Mouse (Mus musculus) kidney, adult 2 months (tissue): ENCODE measurements at regions not wholly inside any gene's neighbourhood (a gene's known extent, or its start where the extent isn't known, plus 50 kb on each side); places are given as distances from the start of the nearest gene placed in this dataset.
A peak's percentile ranks its signal among the peaks of the same experiment; 100 is the strongest.

Experiments used
- DNase-seq: peaks from one replicate; pipeline ENCODE4 v3.0.0; 2021
- H3K27ac ChIP-seq: fragments of 200-500 bp; 2 replicates; pipeline ENCODE4 v1.5.1; 2012; ENCODE audit warnings: low read depth, low read length, control low read depth, inconsistent platforms; ENCODE audit not compliant: insufficient read depth
- H3K27me3 ChIP-seq: fragments of 200-500 bp; replicated peaks from 2 replicates; pipeline ENCODE4 v1.6.1; 2012; ENCODE audit warnings: mild to moderate bottlenecking, moderate library complexity, low read length, inconsistent platforms; ENCODE audit not compliant: control insufficient read depth, insufficient read depth
- H3K36me3 ChIP-seq: fragments of 200-500 bp; 2 replicates; pipeline ENCODE4 v1.6.1; 2012; ENCODE audit warnings: mild to moderate bottlenecking, moderate library complexity, low read length, inconsistent platforms; ENCODE audit not compliant: control insufficient read depth, insufficient read depth
- H3K4me1 ChIP-seq: fragments of 200-500 bp; 2 replicates; pipeline ENCODE4 v1.6.1; 2011; ENCODE audit warnings: low read length; ENCODE audit not compliant: control insufficient read depth, insufficient read depth
- H3K4me3 ChIP-seq: fragments of 200-500 bp; 2 replicates; pipeline ENCODE4 v1.5.1; 2011; ENCODE audit warnings: mild to moderate bottlenecking, low read depth, low read length, control low read depth; ENCODE audit not compliant: insufficient read depth
- CTCF ChIP-seq: fragments of 200-500 bp; conservative IDR thresholded peaks from 2 replicates; pipeline ENCODE4 v1.5.1; 2011; ENCODE audit warnings: low read depth, mild to moderate bottlenecking, control low read depth, low read length, moderate library complexity, mixed read lengths; ENCODE audit not compliant: insufficient read depth, insufficient read length
- POLR2A ChIP-seq: fragments of 200-500 bp; IDR thresholded peaks from one replicate; pipeline ENCODE4 v1.6.1; 2011; ENCODE audit warnings: low read depth, low read length, control low read depth
- WGBS: fragments of 180-500 bp; shearing (Covaris S2); methylation state at CpG from one replicate; pipeline ENCODE4 v1.1.7; 2018; 5-methylcytosine and 5-hydroxymethylcytosine counted together

DNA sequence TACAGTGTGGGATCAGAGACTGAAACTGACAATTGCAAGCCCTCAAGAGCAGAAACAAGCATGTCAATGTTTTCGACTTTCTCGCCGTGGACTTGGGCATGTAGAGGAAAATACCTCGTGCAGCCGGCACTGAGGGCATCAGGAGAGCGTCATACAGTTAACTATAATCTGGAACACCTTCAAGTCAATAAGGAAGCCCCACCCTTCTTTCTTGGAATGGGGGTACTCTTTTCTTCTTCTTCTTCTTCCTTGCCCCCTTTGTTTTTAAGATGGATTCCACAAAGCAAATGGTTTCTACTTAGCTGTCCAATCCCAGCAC is 452.5 kb downstream of the Wdr11 start:
- no peak for TF ChIP-seq POLR2A
- no peak for TF ChIP-seq CTCF
- 89% methylated on average over 6 of the region's 6 CpGs for whole genome bisulfite sequencing

GRCm38 (mm10) chr7:130044581-130044980 is 452.9 kb downstream of the Wdr11 start:
- DNase-seq = no peak
- 77% methylated on average over 6 of the region's 6 CpGs for WGBS
- H3K27me3 ChIP-seq = no peaks in the 10 kb centered on the region
- H3K4me3 ChIP-seq = no peak overlapping the region
- H3K4me1 ChIP-seq = peaks cover 5% of the 10 kb centered on the region; the same call in 1 of the 2 replicates
- H3K27ac ChIP-seq = no peak overlapping the region
- TF ChIP-seq POLR2A (no peak), CTCF (no peak)
- H3K36me3 ChIP-seq = no peaks in the 10 kb centered on the region

More for the DNA sequence above, 452.5 kb downstream of the Wdr11 start:
- H3K4me1 ChIP-seq = peaks cover 5% of the 10 kb centered on the region; the same call in 1 of the 2 replicates
- DNase-seq = no peak
- no peak overlapping the region for H3K4me3 ChIP-seq
- H3K27ac ChIP-seq = no peak overlapping the region
- no peaks in the 10 kb centered on the region for H3K36me3 ChIP-seq
- H3K27me3 ChIP-seq = no peaks in the 10 kb centered on the region

GRCm38 (mm10) chr7:130046086-130046485 is 454.4 kb downstream of the Wdr11 start:
- DNase-seq = no peak
- Histone ChIP-seq H3K27me3 (no peaks in the 10 kb centered on the region), H3K36me3 (no peaks in the 10 kb centered on the region), H3K4me3 (no peak overlapping the region), H3K4me1 (peaks cover 5% of the 10 kb centered on the region; the same call in 1 of the 2 replicates), H3K27ac (no peak overlapping the region)
- WGBS = 84% methylated on average over 2 of the region's 2 CpGs
- no peak for TF ChIP-seq POLR2A

DNA sequence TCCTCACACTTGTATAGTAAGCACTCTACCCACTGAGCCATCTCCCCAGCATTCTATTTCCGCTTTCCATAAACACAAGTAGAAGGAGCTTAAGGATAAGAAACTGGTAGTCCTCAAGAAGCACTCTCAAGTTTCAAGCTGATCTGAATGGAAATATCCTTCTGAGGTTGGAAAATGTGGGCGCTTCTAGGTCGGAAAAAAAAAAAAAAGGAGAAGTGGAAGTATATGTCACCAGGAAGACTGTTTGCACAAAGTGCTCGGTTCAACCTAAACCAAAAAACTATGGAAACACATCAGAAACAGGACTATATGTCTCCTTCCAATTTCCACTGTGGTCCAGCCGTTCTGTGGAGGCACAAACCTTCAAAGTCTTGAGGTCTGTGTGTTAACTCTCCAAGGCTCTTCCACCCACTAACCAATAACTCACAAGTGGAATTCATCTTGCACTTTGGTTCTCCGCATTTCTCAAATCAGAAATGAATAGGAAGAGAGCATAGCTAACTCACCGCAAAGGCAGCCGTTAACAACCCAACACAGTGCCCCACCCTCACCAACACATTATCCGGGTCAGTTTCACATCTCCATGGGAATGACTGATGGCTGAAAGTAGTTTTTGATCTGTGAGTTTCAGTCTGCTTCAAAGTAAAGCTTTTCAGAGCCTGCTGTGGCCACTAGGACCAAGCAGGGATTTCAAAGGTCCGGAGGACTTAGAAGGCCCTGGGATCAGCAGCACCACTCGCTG is 455.8 kb downstream of the Wdr11 start:
- H3K36me3 ChIP-seq = no peaks in the 10 kb centered on the region
- no peaks in the 10 kb centered on the region for H3K27me3 ChIP-seq
- H3K4me1 ChIP-seq = peaks cover 5% of the 10 kb centered on the region; the same call in 1 of the 2 replicates
- TF ChIP-seq CTCF (no peak), POLR2A (no peak)
- H3K27ac ChIP-seq = no peak overlapping the region
- H3K4me3 ChIP-seq = no peak overlapping the region
- DNase-seq = no peak
- WGBS = 82% methylated on average over 11 of the region's 11 CpGs

GRCm38 (mm10) chr7:130048106-130048772 is 456.6 kb downstream of the Wdr11 start:
- Histone ChIP-seq H3K27me3 (no peaks in the 10 kb centered on the region), H3K36me3 (no peaks in the 10 kb centered on the region), H3K4me1 (peaks cover 5% of the 10 kb centered on the region; the same call in 1 of the 2 replicates), H3K4me3 (no peak overlapping the region), H3K27ac (no peak overlapping the region)
- 50% methylated on average over 6 of the region's 6 CpGs for WGBS
- TF ChIP-seq POLR2A = no peak
- no peak for TF ChIP-seq CTCF
- peak; percentile 56 for DNase-seq

GRCm38 (mm10) chr7:130049461-130049860 is 457.8 kb downstream of the Wdr11 start:
- Histone ChIP-seq H3K27ac (no peak overlapping the region), H3K4me3 (no peak overlapping the region), H3K27me3 (no peaks in the 10 kb centered on the region), H3K36me3 (no peaks in the 10 kb centered on the region), H3K4me1 (peaks cover 2% of the 10 kb centered on the region; the same call in 1 of the 2 replicates)
- 68% methylated on average over 2 of the region's 2 CpGs for WGBS
- DNase-seq = no peak
- TF ChIP-seq CTCF = no peak
- TF ChIP-seq POLR2A = no peak

DNA sequence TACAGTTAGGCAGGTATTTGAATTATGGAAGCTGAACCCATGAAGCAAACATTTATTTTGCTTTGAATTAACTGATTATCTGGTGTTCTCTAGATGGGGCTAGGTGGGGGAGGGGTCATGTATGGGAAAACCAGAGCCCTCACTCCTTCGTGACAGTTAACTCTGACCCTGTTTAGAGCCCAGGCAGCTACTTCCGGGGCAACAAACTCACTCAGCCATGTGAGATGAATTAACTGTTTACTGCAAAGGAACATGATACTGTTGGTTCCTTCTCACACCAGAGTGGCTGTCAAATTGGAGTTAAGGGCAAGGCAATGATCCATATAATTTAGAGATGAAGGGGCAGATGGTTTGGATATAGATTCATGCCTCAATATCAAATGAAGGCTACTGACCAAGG is 458.5 kb downstream of the Wdr11 start:
- 12% methylated on average over 2 of the region's 2 CpGs for WGBS
- H3K27me3 ChIP-seq = no peaks in the 10 kb centered on the region
- TF ChIP-seq POLR2A (no peak), CTCF (no peak)
- H3K36me3 ChIP-seq = no peaks in the 10 kb centered on the region
- no peak overlapping the region for H3K4me3 ChIP-seq
- H3K27ac ChIP-seq = no peak overlapping the region
- no peak for DNase-seq
- H3K4me1 ChIP-seq = peaks cover 2% of the 10 kb centered on the region; the same call in 1 of the 2 replicates
